In the genomic region with DNA sequence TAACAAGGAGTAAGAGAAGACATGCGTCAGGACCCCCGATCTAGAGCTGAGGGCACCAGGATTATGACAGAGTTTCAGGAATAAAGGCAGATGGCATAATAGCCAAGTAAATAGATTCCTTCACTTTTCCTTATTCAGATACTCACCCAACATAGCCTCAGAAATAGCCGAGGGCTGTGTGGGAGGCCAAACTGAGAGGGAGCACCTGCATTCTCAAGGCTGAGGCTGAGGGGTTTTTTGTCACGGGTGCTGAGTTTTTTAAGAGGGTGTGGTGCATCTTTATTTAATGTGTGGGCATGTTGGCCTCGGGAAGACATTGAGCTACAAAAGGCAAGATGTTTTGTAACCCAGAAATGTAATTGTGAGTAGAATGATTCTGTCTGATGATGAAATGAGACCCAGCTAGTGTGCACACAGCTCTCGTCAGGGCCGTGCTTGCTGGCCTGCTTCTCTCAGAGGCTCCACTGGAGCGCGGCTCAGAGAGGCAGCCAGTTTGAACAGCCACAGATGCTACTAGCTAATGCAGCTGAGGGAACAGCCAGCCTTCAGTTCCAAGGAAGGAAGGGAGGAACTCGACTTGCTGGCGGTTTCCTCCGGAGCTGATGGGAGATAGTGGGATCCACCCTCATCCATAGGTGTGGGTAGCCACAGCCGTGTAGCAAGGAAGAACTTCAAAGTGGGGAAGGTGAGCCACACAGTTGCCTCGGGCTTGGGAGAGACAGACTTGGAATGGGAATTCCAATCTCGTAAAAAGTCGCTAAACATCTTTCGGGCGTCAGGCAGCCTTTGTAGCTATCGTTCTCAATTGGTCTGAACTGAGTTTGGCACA, we compare ENCODE assay signal across 12 mouse cellular contexts.
DNase-seq lines count a peak whose midpoint lies in the region; ATAC-seq and TF ChIP-seq lines count a peak whose summit lies in the region.
"Had no signal": no experiment of that assay in that cellular context is flagged by ENCODE, and none has a peak within 500 bp of the region (broad histone marks: within the 10 kb centered on the region; RNA-seq: fewer than 3 reads in every experiment).

No protein-coding gene starts in this region.

- TF ChIP-seq CTCF in lung, postnatal 0 days (IDR thresholded peaks at IDR 0.05), result no peak

- no peak overlapping the region for H3K4me2 ChIP-seq in lung, postnatal 0 days (replicated peaks; ENCODE audit: low read depth, low read length)
- no peak overlapping the region for H3K4me2 ChIP-seq in embryonic facial prominence, embryonic 14.5 days (ENCODE audit: low read depth, low read length)
- no peak overlapping the region for H3K4me2 ChIP-seq in stomach, embryonic 15.5 days
- H3K4me2 ChIP-seq: hindbrain, embryonic 12.5 days had no signal

- no peak overlapping the region for H3K27ac ChIP-seq in lung, postnatal 0 days (ENCODE audit: low read length)
- peak overlapping the region; percentile 12; the same call in 1 of the 2 replicates for H3K27ac ChIP-seq in embryonic facial prominence, embryonic 14.5 days (replicated peaks; ENCODE audit: low read depth, low read length)
- peak overlapping the region; percentile 16; the same call in 1 of the 2 replicates for H3K27ac ChIP-seq in stomach, embryonic 15.5 days
- H3K27ac ChIP-seq: hindbrain, embryonic 12.5 days had no signal

- H3K27me3 ChIP-seq in lung, postnatal 0 days (replicated peaks; ENCODE audit: insufficient read depth, low read length), result no peaks in the 10 kb centered on the region
- H3K27me3 ChIP-seq in embryonic facial prominence, embryonic 14.5 days (replicated peaks; ENCODE audit: control insufficient read depth, insufficient read depth, low read length), result no peaks in the 10 kb centered on the region
- no peaks in the 10 kb centered on the region for H3K27me3 ChIP-seq in stomach, embryonic 15.5 days (replicated peaks)
- H3K27me3 ChIP-seq: hindbrain, embryonic 12.5 days had no signal

- ATAC-seq in lung, postnatal 0 days, result no peak; the same call in 1 of the 2 replicates
- ATAC-seq in embryonic facial prominence, embryonic 14.5 days (ENCODE audit: low read depth), result peak; percentile 51; the same call in 1 of the 2 replicates
- ATAC-seq in stomach, embryonic 15.5 days (ENCODE audit: insufficient read depth, low FRiP score, low read depth), result no peak
- ATAC-seq: liver, postnatal 0 days had no signal

- 71% methylated on average over 19 of the region's 19 CpGs for WGBS in lung, postnatal 0 days
- 51% methylated on average over 19 of the region's 19 CpGs for WGBS in embryonic facial prominence, embryonic 14.5 days
- WGBS in stomach, embryonic 15.5 days, result 79% methylated on average over 19 of the region's 19 CpGs

- peak; percentile 47 for DNase-seq in lung, postnatal 0 days (ENCODE audit: low spot score)
- DNase-seq in lung, postnatal 14 days, result no peak
- peak; percentile 38 for DNase-seq in embryonic facial prominence, embryonic 14.5 days (ENCODE audit: low spot score)
- DNase-seq in left cerebral cortex, postnatal 36 days (ENCODE audit: low spot score in 2 of 2), result peak; percentile 32 to 61
- no peak for DNase-seq in gastrocnemius, postnatal 36 days
- no peak for DNase-seq in spleen, postnatal 10 days (ENCODE audit: low spot score in 2 of 2)
- no peak for DNase-seq in cerebellum, postnatal 25 days
- DNase-seq: kidney, postnatal 10 days; liver, postnatal 0 days; thymus, adult 2 months had no signal

- H3K4me3 ChIP-seq in lung, postnatal 0 days (ENCODE audit: low read depth, low read length), result no peak overlapping the region
- no peak overlapping the region for H3K4me3 ChIP-seq in embryonic facial prominence, embryonic 14.5 days (ENCODE audit: low read depth, low read length)
- H3K4me3 ChIP-seq in stomach, embryonic 15.5 days (replicated peaks), result no peak overlapping the region
- H3K4me3 ChIP-seq: hindbrain, embryonic 12.5 days had no signal

- H3K9me3 ChIP-seq in lung, postnatal 0 days (ENCODE audit: low read length), result no peaks in the 10 kb centered on the region
- H3K9me3 ChIP-seq in embryonic facial prominence, embryonic 14.5 days (ENCODE audit: control insufficient read depth, low read length), result no peaks in the 10 kb centered on the region
- no peaks in the 10 kb centered on the region for H3K9me3 ChIP-seq in stomach, embryonic 15.5 days
- H3K9me3 ChIP-seq: hindbrain, embryonic 12.5 days had no signal

- TF ChIP-seq EP300 in lung, postnatal 0 days (IDR thresholded peaks at IDR 0.05), result no peak

- no peak overlapping the region for H3K9ac ChIP-seq in lung, postnatal 0 days (replicated peaks; ENCODE audit: low read depth)
- H3K9ac ChIP-seq in embryonic facial prominence, embryonic 14.5 days (ENCODE audit: low read depth, low read length), result no peak overlapping the region
- H3K9ac ChIP-seq in stomach, embryonic 15.5 days, result no peak overlapping the region
- H3K9ac ChIP-seq: hindbrain, embryonic 12.5 days; liver, postnatal 0 days had no signal

- intact Hi-C loops in left cerebral cortex, postnatal 36 days (cut with DNase I), result loop anchor here (10.0 kb wide), 1 partner anchor 189 kb away; no protein-coding TSS in a partner anchor
- intact Hi-C loops in gastrocnemius, postnatal 36 days (cut with DNase I), result no loop called here

- no peaks in the 10 kb centered on the region for H3K36me3 ChIP-seq in lung, postnatal 0 days (ENCODE audit: insufficient read depth, low read length)
- H3K36me3 ChIP-seq in embryonic facial prominence, embryonic 14.5 days (ENCODE audit: control insufficient read depth, insufficient read depth, low read length), result no peaks in the 10 kb centered on the region
- no peaks in the 10 kb centered on the region; the same call in 1 of the 2 replicates for H3K36me3 ChIP-seq in stomach, embryonic 15.5 days
- H3K36me3 ChIP-seq: hindbrain, embryonic 12.5 days had no signal

- H3K4me1 ChIP-seq in lung, postnatal 0 days (ENCODE audit: insufficient read depth, low read depth, low read length), result no peaks in the 10 kb centered on the region
- H3K4me1 ChIP-seq in embryonic facial prominence, embryonic 14.5 days (ENCODE audit: control insufficient read depth, insufficient read depth, low read length), result no peaks in the 10 kb centered on the region; the same call in 1 of the 2 replicates
- H3K4me1 ChIP-seq in stomach, embryonic 15.5 days, result no peaks in the 10 kb centered on the region
- H3K4me1 ChIP-seq: hindbrain, embryonic 12.5 days had no signal

Comparison
In these comparisons a context has a peak if more than half of its experiments do, and no peak if none do; other contexts are left out.
1. DNase-seq: peak in lung, postnatal 0 days (single experiment), embryonic facial prominence, embryonic 14.5 days (single experiment) and left cerebral cortex, postnatal 36 days (2 of 2); none in lung, postnatal 14 days (single experiment), gastrocnemius, postnatal 36 days (0 of 2), spleen, postnatal 10 days (0 of 2) and cerebellum, postnatal 25 days (0 of 2).